Mouse (Mus musculus) E14TG2a.4 (cell line): Measurements from ENCODE around the gene Slc16a6.
A peak's percentile ranks its signal among the peaks of the same experiment; 100 is the strongest.

Experiments
- H3K27me3 ChIP-seq: 2 replicates; pipeline ENCODE4 v1.6.1; 2014; ENCODE audit warnings: low read length, control low read depth; ENCODE audit not compliant: insufficient read depth
- H3K36me3 ChIP-seq: 2 replicates; pipeline ENCODE4 v1.6.1; 2014; ENCODE audit warnings: low read length, control low read depth; ENCODE audit not compliant: insufficient read depth
- H3K4me1 ChIP-seq: replicated peaks from 2 replicates; pipeline ENCODE4 v1.6.1; 2014; ENCODE audit warnings: low read depth, low read length, control low read depth
- H3K4me3 ChIP-seq: replicated peaks from 2 replicates; pipeline ENCODE4 v1.5.1; 2014; ENCODE audit warnings: mild to moderate bottlenecking, low read length
- H3K9me3 ChIP-seq: 2 replicates; pipeline ENCODE4 v1.6.1; 2014; ENCODE audit warnings: low read length, control low read depth
- CTCF ChIP-seq: conservative IDR thresholded peaks from 2 replicates; pipeline ENCODE4 v1.5.1; 2014; ENCODE audit warnings: low read length
- NANOG ChIP-seq: IDR thresholded peaks from 2 replicates; pipeline ENCODE4 v1.6.1; 2014; ENCODE audit warnings: borderline replicate concordance, low read length, mixed read lengths
- POU5F1 ChIP-seq: IDR thresholded peaks from 2 replicates; pipeline ENCODE4 v1.6.1; 2014; ENCODE audit warnings: low read length, borderline replicate concordance

The Slc16a6 gene

DNA sequence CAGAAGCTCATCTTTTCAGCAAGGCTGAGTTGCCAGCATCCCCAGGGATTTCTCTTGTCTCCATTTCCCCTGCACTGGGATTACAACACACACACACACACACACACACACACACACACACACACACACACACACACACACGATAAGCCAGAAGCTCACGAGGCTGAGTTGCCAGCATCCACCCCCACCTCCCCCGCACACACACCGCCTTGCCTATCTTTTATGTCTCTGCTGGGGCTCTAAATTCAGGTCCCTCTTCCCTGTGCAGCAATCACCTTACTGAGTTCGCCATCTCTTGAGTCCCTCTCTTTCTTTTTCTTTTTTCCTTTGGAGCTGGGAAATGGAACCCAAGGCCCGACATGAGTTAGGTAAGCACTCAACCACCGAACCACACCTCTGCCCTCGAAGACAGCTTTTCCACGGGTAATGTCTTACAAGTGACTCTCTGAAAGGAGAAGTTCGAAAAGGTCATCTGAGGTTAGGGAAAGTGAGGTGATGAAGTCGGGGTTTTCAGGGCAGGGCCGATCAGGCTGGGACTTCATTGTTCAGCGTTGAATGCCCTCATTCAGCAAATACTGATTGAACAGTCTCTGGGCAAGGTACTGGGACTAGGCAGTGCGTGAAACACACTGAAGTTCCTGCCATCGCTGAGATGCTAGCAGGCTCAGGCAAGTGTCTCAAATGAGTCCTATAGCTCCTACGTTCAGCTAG is 6.3 kb upstream of the Slc16a6 start:
- no peaks in the 10 kb centered on the region for H3K36me3 ChIP-seq
- TF ChIP-seq CTCF (no peak), POU5F1 (no peak), NANOG (no peak)

DNA sequence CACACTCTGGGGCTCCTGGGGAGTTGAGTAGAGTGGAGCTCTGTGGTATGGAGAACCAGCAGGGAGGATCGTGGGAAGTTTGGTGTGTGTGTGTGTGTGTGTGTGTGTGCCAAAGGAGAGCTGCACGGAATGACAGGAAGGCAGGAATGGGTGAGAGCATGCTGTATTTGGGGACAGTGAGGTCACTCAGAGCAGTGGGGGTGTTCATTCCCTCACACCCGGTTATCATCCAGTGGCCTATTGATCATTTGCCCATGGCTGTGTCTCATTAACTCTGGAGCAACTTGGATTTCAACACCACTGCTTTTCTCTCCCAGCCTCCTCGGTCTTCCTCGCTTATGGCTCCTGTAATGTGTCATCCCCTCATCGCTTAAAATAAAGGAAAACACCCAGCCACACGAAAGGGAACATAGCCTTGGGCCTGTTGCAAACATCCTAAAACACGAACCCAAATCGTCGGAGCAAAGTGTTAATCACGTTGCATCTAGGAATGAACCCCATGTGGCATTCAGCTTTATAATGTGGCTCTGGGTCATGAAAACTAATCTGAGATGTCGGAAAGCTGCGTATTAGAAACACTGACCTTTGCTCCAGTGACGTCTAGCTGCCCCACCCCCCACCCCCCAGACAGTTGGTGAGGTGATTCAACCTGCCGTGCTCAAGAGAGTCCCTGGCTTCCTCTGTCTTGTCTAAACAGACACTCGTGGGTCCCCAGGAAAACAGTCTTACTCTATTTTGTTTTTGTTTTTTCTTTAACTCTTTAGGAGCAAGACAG is 4.4 kb upstream of the Slc16a6 start:
- Histone ChIP-seq H3K36me3 (no peaks in the 10 kb centered on the region), H3K4me3 (no peak overlapping the region), H3K27me3 (no peaks in the 10 kb centered on the region), H3K4me1 (peaks cover 46% of the 10 kb centered on the region), H3K9me3 (peaks cover 11% of the 10 kb centered on the region)
- TF ChIP-seq NANOG (no peak), POU5F1 (no peak)

More for the DNA sequence above, 6.3 kb upstream of the Slc16a6 start:
- H3K4me3 ChIP-seq: no peak overlapping the region
- H3K27me3 ChIP-seq: peaks cover 3% of the 10 kb centered on the region; the same call in 1 of the 2 replicates
- peaks cover 40% of the 10 kb centered on the region for H3K4me1 ChIP-seq
- H3K9me3 ChIP-seq: peaks cover 11% of the 10 kb centered on the region

DNA sequence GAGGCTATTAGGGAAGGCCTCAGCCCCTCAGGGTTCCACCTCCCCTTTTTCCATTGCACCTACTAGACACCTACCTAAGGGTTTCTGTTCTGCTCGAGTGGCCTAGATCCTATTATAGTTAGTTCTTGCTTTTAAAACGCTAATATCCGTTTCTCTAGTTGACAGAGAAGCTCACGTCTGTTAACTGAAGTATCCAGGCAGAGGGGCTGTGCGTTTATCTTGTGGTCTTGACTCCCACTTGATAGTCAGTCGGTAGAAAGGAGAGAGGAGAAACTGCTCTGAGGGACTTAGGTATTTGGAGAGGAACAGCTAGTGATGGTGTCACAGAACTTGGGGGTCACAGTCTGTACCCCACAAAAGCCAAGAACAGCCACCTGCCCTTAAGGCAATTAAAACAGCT is 3.3 kb upstream of the Slc16a6 start:
- H3K9me3 ChIP-seq: peaks cover 11% of the 10 kb centered on the region
- 0 out of 2 replicates have a peak, but pooled peaks cover 7% of the 10 kb centered on the region for H3K27me3 ChIP-seq
- no peak for TF ChIP-seq CTCF
- no peak for TF ChIP-seq NANOG
- no peak for TF ChIP-seq POU5F1
- H3K4me1 ChIP-seq: peaks cover 49% of the 10 kb centered on the region
- no peaks in the 10 kb centered on the region for H3K36me3 ChIP-seq
- no peak overlapping the region for H3K4me3 ChIP-seq

DNA sequence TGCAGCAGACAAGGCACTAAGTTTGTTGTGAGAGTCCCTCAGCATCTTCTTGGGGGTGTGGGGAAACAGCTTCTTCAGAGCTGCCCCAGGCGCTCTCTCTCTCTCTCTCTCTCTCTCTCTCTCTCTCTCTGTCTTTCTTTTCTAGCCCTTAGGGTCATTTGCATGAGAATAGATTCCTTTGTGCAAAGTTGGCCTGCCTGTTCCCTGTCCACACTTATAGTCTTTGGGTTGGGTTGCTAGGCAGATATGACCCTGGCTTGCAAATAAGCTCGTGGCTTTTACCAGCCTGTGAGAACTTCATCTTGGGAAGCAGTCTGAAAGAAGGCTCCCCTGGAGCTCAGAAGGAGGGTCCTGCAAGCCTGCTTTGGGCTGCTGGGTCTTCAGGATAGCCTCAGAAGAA is 2.8 kb upstream of the Slc16a6 start:
- H3K4me1 ChIP-seq: peaks cover 54% of the 10 kb centered on the region
- peaks cover 11% of the 10 kb centered on the region for H3K9me3 ChIP-seq
- H3K36me3 ChIP-seq: no peaks in the 10 kb centered on the region
- no peak overlapping the region for H3K4me3 ChIP-seq
- TF ChIP-seq POU5F1 (peak; percentile 19; the same call in 1 of the 2 replicates), CTCF (no peak)
- peaks cover 11% of the 10 kb centered on the region for H3K27me3 ChIP-seq

DNA sequence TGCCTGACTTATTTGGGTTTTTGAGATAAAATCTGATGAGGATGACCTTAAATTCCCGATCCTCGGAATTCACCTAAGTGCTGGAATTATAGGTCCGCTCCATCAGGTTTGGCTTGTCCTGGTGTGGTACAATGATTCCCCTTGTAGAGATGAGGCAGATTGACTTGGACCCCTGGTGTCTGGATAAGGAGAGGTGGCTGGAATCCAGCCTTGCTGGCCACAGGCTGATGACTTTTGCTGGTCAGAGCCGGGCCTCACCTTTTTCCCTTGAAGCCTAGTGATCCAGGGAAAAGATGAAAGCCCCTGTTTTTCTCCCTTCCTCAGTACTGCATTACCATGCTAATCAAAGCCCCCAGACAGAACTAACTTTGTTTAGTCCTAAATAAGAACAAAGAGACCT is 2.3 kb upstream of the Slc16a6 start:
- Histone ChIP-seq H3K9me3 (peaks cover 7% of the 10 kb centered on the region), H3K27me3 (peaks cover 16% of the 10 kb centered on the region), H3K36me3 (0 out of 2 replicates have a peak, but pooled peaks cover 3% of the 10 kb centered on the region), H3K4me3 (no peak overlapping the region), H3K4me1 (peaks cover 59% of the 10 kb centered on the region)
- no peak for TF ChIP-seq CTCF
- no peak for TF ChIP-seq NANOG
- TF ChIP-seq POU5F1: no peak

DNA sequence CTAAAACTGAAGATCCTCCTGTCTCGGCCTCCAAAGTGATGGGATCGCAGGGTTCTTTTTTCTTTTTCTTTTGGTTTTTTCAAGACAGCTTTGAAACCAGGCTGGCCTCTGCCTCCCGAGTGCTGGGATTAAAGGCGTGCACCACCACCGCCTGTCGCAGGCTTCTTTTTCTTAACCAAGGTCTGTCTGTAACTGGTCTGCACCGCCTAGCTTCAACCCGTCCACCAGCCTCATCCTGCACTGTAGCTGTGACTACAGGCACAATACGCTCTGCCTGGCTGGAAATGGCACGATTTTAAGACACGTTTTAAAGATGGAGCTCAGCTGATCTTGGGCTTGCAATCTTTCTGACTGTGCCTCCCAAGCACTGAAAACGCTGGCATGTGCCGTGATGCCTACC is 1.4 kb upstream of the Slc16a6 start:
- H3K9me3 ChIP-seq: no peaks in the 10 kb centered on the region; the same call in 1 of the 2 replicates
- H3K36me3 ChIP-seq: 0 out of 2 replicates have a peak, but pooled peaks cover 10% of the 10 kb centered on the region
- peaks cover 64% of the 10 kb centered on the region for H3K4me1 ChIP-seq
- TF ChIP-seq CTCF (no peak), NANOG (no peak), POU5F1 (no peak)
- H3K27me3 ChIP-seq: peaks cover 21% of the 10 kb centered on the region
- H3K4me3 ChIP-seq: peak overlapping the region; percentile 86

DNA sequence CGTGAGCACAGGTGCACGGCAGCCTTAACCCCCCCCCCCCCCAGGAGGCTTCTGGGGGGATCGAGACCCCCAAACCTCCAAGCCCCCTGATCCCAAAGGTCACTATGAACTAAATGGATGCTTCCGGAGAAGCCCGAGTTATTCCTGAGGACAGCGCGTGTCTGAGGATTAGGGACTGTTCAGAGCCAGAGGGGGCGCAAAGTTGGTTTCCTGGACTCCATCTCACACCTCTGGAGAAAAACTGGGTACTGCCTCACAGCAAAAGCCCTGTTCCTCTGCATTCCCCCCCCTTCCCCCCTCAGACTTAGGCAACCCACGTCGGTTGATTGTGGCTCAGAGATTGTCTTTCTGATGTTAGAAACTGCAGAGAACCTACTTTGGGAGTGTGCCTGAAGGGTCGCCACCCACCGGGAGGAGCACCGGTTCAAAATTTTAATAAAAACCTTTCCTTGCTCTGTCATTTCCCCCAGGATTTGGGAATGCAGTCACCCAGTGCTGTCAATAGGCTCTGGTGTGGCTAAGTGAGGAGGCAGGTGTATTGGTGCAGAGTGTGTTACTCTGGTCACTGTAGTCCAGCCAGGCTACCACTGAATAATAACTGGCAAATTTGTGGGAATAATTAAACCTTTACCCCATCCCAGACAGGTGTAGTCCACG is 816 bp upstream of the Slc16a6 start:
- Histone ChIP-seq H3K4me3 (peak overlapping the region; percentile 86), H3K36me3 (0 out of 2 replicates have a peak, but pooled peaks cover 10% of the 10 kb centered on the region), H3K9me3 (no peaks in the 10 kb centered on the region), H3K27me3 (peaks cover 21% of the 10 kb centered on the region), H3K4me1 (peaks cover 67% of the 10 kb centered on the region)
- TF ChIP-seq POU5F1 (no peak), NANOG (no peak), CTCF (no peak)

DNA sequence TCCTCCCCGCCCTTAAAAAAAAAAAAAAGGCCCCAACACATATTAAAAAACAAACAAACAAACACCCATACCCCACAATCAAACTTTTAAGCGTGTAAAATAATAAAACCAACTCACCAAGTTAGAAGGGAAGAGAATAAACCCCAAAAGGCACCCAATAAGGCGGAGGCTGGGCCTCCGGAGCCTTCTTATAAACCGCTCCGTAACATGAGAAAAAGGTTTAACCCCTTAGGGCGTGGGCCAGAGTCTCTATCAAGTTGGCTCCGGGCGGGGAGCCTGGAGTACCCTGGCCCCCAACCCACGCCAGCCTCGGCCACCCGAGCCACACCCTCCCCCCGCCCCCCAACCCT is 602 bp downstream of the Slc16a6 start:
- Histone ChIP-seq H3K27me3 (peaks cover 21% of the 10 kb centered on the region), H3K4me3 (peak overlapping the region; percentile 86), H3K36me3 (peaks cover 16% of the 10 kb centered on the region; the same call in 1 of the 2 replicates), H3K4me1 (peaks cover 68% of the 10 kb centered on the region), H3K9me3 (no peaks in the 10 kb centered on the region)
- TF ChIP-seq POU5F1 (no peak), CTCF (no peak), NANOG (no peak)
